Mouse (Mus musculus) kidney, embryonic 16.5 days (tissue): ENCODE results near the gene Sh3glb2. TPM values are rescaled to one million over a fixed set of nuclear protein-coding genes. Genes with fewer than 3 reads are reported as not detected.

ENCODE experiments used
- ATAC-seq: fragments of 200-750 bp; cut with Nextera tagmentation; 2 replicates; pipeline ENCODE4 v1.8.0; 2017; ENCODE audit warnings: moderate TSS enrichment; ENCODE audit not compliant: low FRiP score, low TSS enrichment
- H3K27ac ChIP-seq: fragments of 300-500 bp; sonication (generic); 2 replicates; pipeline ENCODE4 v1.5.1; 2014; ENCODE audit warnings: low read length
- H3K27me3 ChIP-seq: fragments of 300-500 bp; sonication (generic); 2 replicates; pipeline ENCODE4 v1.6.1; 2014; ENCODE audit warnings: low read length, control low read depth, mixed read lengths; ENCODE audit not compliant: insufficient read depth
- H3K36me3 ChIP-seq: fragments of 300-500 bp; sonication (generic); 2 replicates; pipeline ENCODE4 v1.6.1; 2014; ENCODE audit warnings: low read length, control low read depth, mixed read lengths; ENCODE audit not compliant: insufficient read depth
- H3K4me1 ChIP-seq: fragments of 300-500 bp; sonication (generic); 2 replicates; pipeline ENCODE4 v1.6.1; 2014; ENCODE audit warnings: low read length, control low read depth, mixed read lengths; ENCODE audit not compliant: insufficient read depth
- H3K4me2 ChIP-seq: fragments of 300-500 bp; sonication (generic); replicated peaks from 2 replicates; pipeline ENCODE4 v1.6.1; 2014; ENCODE audit warnings: low read depth, low read length
- H3K4me3 ChIP-seq: fragments of 300-500 bp; sonication (generic); 2 replicates; pipeline ENCODE4 v1.5.1; 2014; ENCODE audit warnings: mild to moderate bottlenecking, low read length
- H3K9ac ChIP-seq: fragments of 300-500 bp; sonication (generic); replicated peaks from 2 replicates; pipeline ENCODE4 v1.6.1; 2014; ENCODE audit warnings: low read length
- H3K9me3 ChIP-seq: fragments of 300-500 bp; sonication (generic); 2 replicates; pipeline ENCODE4 v1.6.1; 2016; ENCODE audit warnings: low read length, control low read depth
- WGBS: fragments of 180-500 bp; shearing (Covaris S2); extraction: QIAGEN DNeasy Blood & Tissue Kit; methylation state at CpG from one replicate; pipeline ENCODE4 v1.1.7; 2014; 5-methylcytosine and 5-hydroxymethylcytosine counted together
- polyA plus RNA-seq: library from polyadenylated mRNA; unstranded; fragments of >200 nt; fragmentation: Nextera tagmentation; extraction: Ambion mirVana; gene quantifications from 2 replicates; pipeline ENCODE4 v1.2.1, GENCODE M21; 2015

Sh3glb2 gene
- polyA plus RNA-seq, 1 experiment from 2014 or later: 102 TPM

DNA sequence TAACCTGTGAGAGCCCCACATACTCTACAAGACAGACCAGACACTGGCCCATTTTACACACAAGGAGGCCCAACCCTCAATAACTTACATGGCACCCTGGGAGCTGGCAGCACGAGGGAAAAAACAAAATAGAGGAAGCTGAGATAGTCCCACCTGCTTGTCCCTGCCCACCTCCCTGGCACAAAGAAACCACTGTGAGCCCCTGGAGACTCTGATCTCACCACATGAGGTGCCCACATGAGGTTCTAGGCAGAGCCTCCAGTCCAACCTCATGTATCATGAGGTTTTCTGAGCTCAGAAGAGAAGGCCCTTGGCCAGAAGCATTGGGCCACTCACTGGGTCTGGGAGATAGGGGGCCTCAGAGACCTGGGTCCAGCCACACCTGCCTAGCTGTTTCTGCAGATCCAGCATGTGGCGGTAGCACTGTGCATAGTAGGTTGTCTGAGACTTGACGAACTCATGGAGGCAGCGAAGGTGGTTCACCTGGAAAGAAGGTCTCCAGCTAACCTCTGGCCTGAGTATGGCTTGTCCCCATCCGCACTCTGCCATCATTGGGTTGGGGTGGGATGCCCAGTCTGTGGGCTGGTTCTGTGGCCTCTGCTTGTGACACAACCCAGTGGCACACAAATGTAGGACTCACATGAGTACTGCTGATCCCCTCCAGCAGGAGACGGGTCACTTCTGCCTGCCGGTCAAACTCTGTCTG lies 13.0 kb downstream of the Sh3glb2 start:
- Histone ChIP-seq H3K4me3 (no peak overlapping the region), H3K27me3 (no peaks in the 10 kb centered on the region)
- WGBS: 91% methylated on average over 7 of the region's 7 CpGs

DNA sequence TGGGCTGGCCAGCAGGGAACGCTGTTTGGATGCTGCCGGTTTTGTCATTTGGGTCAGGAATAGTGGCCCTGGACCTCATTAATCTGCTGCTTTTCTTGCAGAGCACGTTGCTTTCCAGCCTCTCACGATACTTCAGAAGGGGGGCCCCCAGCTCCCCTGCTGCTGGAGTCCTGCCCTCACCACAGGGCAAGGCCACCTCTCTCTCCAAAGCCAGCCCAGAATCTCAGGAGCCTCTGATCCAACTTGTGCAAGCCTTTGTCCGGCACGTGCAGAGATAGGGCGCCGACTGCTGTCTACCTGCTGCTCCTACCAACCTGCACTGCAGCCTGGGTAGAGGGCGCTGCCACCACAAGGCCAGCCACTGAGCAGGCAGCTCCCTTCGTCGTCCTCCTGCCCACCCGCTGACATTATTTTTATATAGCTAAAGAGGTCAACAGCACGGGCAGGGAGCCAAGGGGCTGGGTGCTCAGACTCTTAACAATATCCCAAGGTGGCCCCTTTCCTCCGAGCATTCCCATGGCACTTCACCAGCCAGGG lies 15.5 kb downstream of the Sh3glb2 start:
- no peak for ATAC-seq
- 66% methylated on average over 14 of the region's 14 CpGs for WGBS
- H3K36me3 ChIP-seq: peaks cover 77% of the 10 kb centered on the region
- H3K27me3 ChIP-seq: no peaks in the 10 kb centered on the region
- no peak overlapping the region for H3K4me3 ChIP-seq
- H3K4me2 ChIP-seq: no peak overlapping the region
- no peak overlapping the region for H3K27ac ChIP-seq
- H3K9ac ChIP-seq: no peak overlapping the region
- H3K4me1 ChIP-seq: no peaks in the 10 kb centered on the region
- H3K9me3 ChIP-seq: no peaks in the 10 kb centered on the region

More for the DNA sequence above, 13.0 kb downstream of the Sh3glb2 start:
- peaks cover 74% of the 10 kb centered on the region for H3K36me3 ChIP-seq
- H3K9me3 ChIP-seq: no peaks in the 10 kb centered on the region
- no peak overlapping the region for H3K27ac ChIP-seq
- no peak overlapping the region for H3K9ac ChIP-seq
- H3K4me1 ChIP-seq: no peaks in the 10 kb centered on the region
- H3K4me2 ChIP-seq: no peak overlapping the region
- ATAC-seq: no peak

DNA sequence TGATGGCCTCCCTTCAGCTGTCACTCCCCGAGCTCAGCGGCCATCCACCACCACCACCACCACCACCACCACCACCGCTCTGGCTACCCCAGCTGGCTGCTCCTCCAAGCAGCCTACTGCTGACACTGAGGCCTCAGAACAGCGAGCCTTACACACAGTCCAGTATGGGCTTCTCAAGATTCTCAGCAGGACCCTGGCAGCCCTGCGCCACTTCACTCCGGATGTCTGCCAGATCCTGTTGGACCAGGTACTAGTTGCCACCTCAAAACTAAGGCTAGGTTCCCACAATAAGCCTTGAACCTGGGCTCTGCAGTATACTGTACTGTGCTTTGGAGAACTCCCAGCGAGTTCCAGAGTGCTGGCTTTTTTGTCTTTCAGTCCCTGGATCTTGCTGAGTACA lies 16.6 kb downstream of the Sh3glb2 start:
- WGBS: 89% methylated on average over 7 of the region's 7 CpGs
- H3K27me3 ChIP-seq: no peaks in the 10 kb centered on the region
- H3K36me3 ChIP-seq: peaks cover 81% of the 10 kb centered on the region
- no peaks in the 10 kb centered on the region for H3K4me1 ChIP-seq
- no peaks in the 10 kb centered on the region for H3K9me3 ChIP-seq
- H3K4me2 ChIP-seq: no peak overlapping the region
- H3K27ac ChIP-seq: no peak overlapping the region
- no peak for ATAC-seq
- H3K9ac ChIP-seq: no peak overlapping the region
- no peak overlapping the region for H3K4me3 ChIP-seq

GRCm38 (mm10) chr2:30342061-30342460 lies 17.1 kb downstream of the Sh3glb2 start:
- peaks cover 86% of the 10 kb centered on the region for H3K36me3 ChIP-seq
- no peak overlapping the region for H3K4me3 ChIP-seq
- no peak overlapping the region for H3K27ac ChIP-seq
- H3K9me3 ChIP-seq: no peaks in the 10 kb centered on the region
- ATAC-seq: no peak
- H3K4me1 ChIP-seq: no peaks in the 10 kb centered on the region
- no peak overlapping the region for H3K9ac ChIP-seq
- H3K27me3 ChIP-seq: no peaks in the 10 kb centered on the region
- 96% methylated on average over 3 of the region's 3 CpGs for WGBS
- no peak overlapping the region for H3K4me2 ChIP-seq

- H3K36me3 ChIP-seq: peaks cover 81% of the 10 kb centered on the region
- H3K9ac ChIP-seq: no peak overlapping the region
- no peaks in the 10 kb centered on the region for H3K9me3 ChIP-seq
- no peaks in the 10 kb centered on the region for H3K4me1 ChIP-seq
- no peak overlapping the region for H3K27ac ChIP-seq
- 84% methylated on average over 12 of the region's 12 CpGs for WGBS
- no peak for ATAC-seq
- no peak overlapping the region for H3K4me3 ChIP-seq
- no peaks in the 10 kb centered on the region for H3K27me3 ChIP-seq
- no peak overlapping the region for H3K4me2 ChIP-seq
These were observed 22.0 kb downstream of the Sh3glb2 start for GRCm38 (mm10) chr2:30337179-30337578.

- no peak overlapping the region for H3K9ac ChIP-seq
- peaks cover 77% of the 10 kb centered on the region for H3K36me3 ChIP-seq
- no peak for ATAC-seq
- H3K9me3 ChIP-seq: no peaks in the 10 kb centered on the region
- H3K4me2 ChIP-seq: no peak overlapping the region
- H3K4me3 ChIP-seq: no peak overlapping the region
- no peak overlapping the region for H3K27ac ChIP-seq
- no peaks in the 10 kb centered on the region for H3K27me3 ChIP-seq
- WGBS: 85% methylated on average over 16 of the region's 16 CpGs
- H3K4me1 ChIP-seq: no peaks in the 10 kb centered on the region
These were observed 22.8 kb downstream of the Sh3glb2 start for GRCm38 (mm10) chr2:30336174-30336915.

DNA sequence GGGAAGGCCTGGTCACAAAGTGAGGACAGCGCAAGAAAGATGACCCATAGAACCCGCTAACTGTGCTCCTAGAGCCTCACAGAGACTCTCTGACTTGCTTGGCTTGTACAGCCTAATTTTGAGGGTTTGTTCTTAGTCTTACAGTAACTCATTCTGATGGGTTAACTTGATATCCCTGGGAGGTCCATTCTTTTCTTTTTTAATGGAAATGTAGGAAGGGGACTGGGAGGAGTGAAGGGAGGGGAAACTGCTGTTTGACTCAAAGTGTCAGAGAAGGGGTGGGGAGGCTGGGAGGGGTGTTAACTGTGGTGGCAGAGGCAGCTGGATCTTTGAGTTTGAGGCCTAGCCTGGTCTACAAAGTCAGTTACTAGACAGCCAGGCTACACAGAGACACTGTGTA lies 23.8 kb downstream of the Sh3glb2 start:
- H3K4me1 ChIP-seq: no peaks in the 10 kb centered on the region
- no peak for ATAC-seq
- peaks cover 77% of the 10 kb centered on the region for H3K36me3 ChIP-seq
- no peak overlapping the region for H3K9ac ChIP-seq
- no peak overlapping the region for H3K4me3 ChIP-seq
- no peak overlapping the region for H3K27ac ChIP-seq
- no peak overlapping the region for H3K4me2 ChIP-seq
- 97% methylated on average over 2 of the region's 2 CpGs for WGBS
- H3K27me3 ChIP-seq: no peaks in the 10 kb centered on the region
- H3K9me3 ChIP-seq: no peaks in the 10 kb centered on the region

GRCm38 (mm10) chr2:30328791-30329190 lies 30.3 kb downstream of the Sh3glb2 start:
- no peak overlapping the region for H3K9ac ChIP-seq
- no peak overlapping the region for H3K4me3 ChIP-seq
- 88% methylated on average over 3 of the region's 3 CpGs for WGBS
- ATAC-seq: no peak
- peaks cover 81% of the 10 kb centered on the region for H3K36me3 ChIP-seq
- no peaks in the 10 kb centered on the region for H3K27me3 ChIP-seq
- H3K4me1 ChIP-seq: no peaks in the 10 kb centered on the region
- H3K9me3 ChIP-seq: no peaks in the 10 kb centered on the region
- H3K27ac ChIP-seq: no peak overlapping the region
- H3K4me2 ChIP-seq: no peak overlapping the region

DNA sequence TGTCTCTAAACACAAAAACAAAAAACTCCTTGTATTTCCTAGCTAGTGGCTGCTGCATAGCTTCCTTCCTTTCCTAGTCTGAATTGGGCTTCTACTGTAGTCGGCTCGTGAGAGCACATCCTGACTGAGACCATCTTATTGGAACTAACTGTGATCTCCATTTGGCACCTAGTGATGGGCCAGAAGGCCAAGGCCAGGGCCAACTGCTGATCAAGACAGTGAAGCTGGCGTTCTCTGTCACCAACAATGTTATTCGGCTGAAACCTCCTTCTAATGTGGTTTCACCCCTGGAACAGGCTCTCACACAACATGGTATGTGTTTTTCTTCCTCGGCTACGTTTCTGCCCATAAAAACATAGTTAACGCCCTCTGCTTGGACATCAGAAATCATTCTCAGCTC lies 31.9 kb downstream of the Sh3glb2 start:
- no peaks in the 10 kb centered on the region for H3K27me3 ChIP-seq
- ATAC-seq: no peak
- peaks cover 83% of the 10 kb centered on the region for H3K36me3 ChIP-seq
- no peaks in the 10 kb centered on the region for H3K9me3 ChIP-seq
- H3K4me2 ChIP-seq: no peak overlapping the region
- H3K4me1 ChIP-seq: no peaks in the 10 kb centered on the region
- H3K9ac ChIP-seq: no peak overlapping the region
- 92% methylated on average over 7 of the region's 7 CpGs for WGBS
- H3K27ac ChIP-seq: no peak overlapping the region
- H3K4me3 ChIP-seq: no peak overlapping the region

DNA sequence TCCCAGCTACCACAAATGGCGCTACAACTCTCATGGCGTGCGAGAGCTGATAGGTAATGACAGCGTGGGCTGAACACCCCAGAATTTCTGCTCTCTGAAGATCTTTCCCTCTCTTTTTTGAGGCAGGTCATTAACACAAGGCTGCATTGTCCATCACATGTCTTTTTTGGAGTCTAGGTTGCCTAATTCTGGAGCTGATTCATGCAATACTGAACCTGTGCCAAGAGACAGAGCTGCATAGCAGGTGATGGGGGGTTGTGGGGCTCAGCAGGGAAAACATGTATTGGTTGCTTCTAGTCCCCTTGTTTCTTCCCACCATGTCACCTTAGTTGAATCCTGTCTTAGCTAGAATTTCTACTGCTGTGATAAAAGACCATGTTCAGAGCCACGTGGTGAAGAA lies 33.8 kb downstream of the Sh3glb2 start:
- no peak for ATAC-seq
- no peaks in the 10 kb centered on the region for H3K9me3 ChIP-seq
- no peak overlapping the region for H3K4me2 ChIP-seq
- no peak overlapping the region for H3K4me3 ChIP-seq
- no peaks in the 10 kb centered on the region for H3K27me3 ChIP-seq
- WGBS: 92% methylated on average over 5 of the region's 5 CpGs
- H3K36me3 ChIP-seq: peaks cover 79% of the 10 kb centered on the region
- H3K9ac ChIP-seq: no peak overlapping the region
- no peak overlapping the region for H3K27ac ChIP-seq
- no peaks in the 10 kb centered on the region for H3K4me1 ChIP-seq
